Mouse (Mus musculus) liver, embryonic 16.5 days (tissue): ENCODE results near the gene Gm1604a. TPM values are rescaled to one million over a fixed set of nuclear protein-coding genes. Genes with fewer than 3 reads are reported as not detected.
"Not testable (repeated sequence)": the region's sequence is repeated elsewhere in the genome, so short reads cannot be mapped to it uniquely, and the experiment has no call there.

Experiments used
- ATAC-seq: fragments of 200-750 bp; cut with Nextera tagmentation; 2 replicates; pipeline ENCODE4 v1.8.0; 2017; ENCODE audit warnings: low read depth, mild to moderate bottlenecking, moderate number of reproducible peaks, moderate library complexity
- H3K27ac ChIP-seq: fragments of 300-500 bp; sonication (generic); 2 replicates; pipeline ENCODE4 v1.5.1; 2014; ENCODE audit warnings: mild to moderate bottlenecking, low read length
- H3K27me3 ChIP-seq: fragments of 300-500 bp; sonication (generic); 2 replicates; pipeline ENCODE4 v1.6.1; 2014; ENCODE audit warnings: low read depth, low read length, mixed read lengths; ENCODE audit not compliant: control insufficient read depth, insufficient read depth
- H3K36me3 ChIP-seq: fragments of 300-500 bp; sonication (generic); 2 replicates; pipeline ENCODE4 v1.6.1; 2014; ENCODE audit warnings: mild to moderate bottlenecking; ENCODE audit not compliant: control insufficient read depth, insufficient read depth
- H3K4me1 ChIP-seq: fragments of 300-500 bp; sonication (generic); 2 replicates; pipeline ENCODE4 v1.6.1; 2014; ENCODE audit warnings: low read depth, low read length, mixed read lengths; ENCODE audit not compliant: control insufficient read depth
- H3K4me2 ChIP-seq: fragments of 300-500 bp; sonication (generic); 2 replicates; pipeline ENCODE4 v1.6.1; 2014; ENCODE audit warnings: low read depth, low read length, mixed read lengths
- H3K4me3 ChIP-seq: fragments of 300-500 bp; sonication (generic); 2 replicates; pipeline ENCODE4 v1.5.1; 2014; ENCODE audit warnings: low read depth, mild to moderate bottlenecking, low read length
- H3K9ac ChIP-seq: fragments of 300-500 bp; sonication (generic); 2 replicates; pipeline ENCODE4 v1.6.1; 2014; ENCODE audit warnings: low read depth, low read length
- H3K9me3 ChIP-seq: fragments of 300-500 bp; sonication (generic); replicated peaks from 2 replicates; pipeline ENCODE4 v1.6.1; 2016; ENCODE audit warnings: low read length; ENCODE audit not compliant: control insufficient read depth
- WGBS: fragments of 180-500 bp; shearing (Covaris S2); extraction: QIAGEN DNeasy Blood & Tissue Kit; methylation state at CpG from one replicate; pipeline ENCODE4 v1.1.7; 2014; ENCODE audit not compliant: insufficient replicate concordance; 5-methylcytosine and 5-hydroxymethylcytosine counted together
- polyA plus RNA-seq: library from polyadenylated mRNA; unstranded; fragments of >200 nt; fragmentation: Nextera tagmentation; extraction: Ambion mirVana; gene quantifications from 2 replicates; pipeline ENCODE4 v1.2.1, GENCODE M21; 2015

Gene Gm1604a
- polyA plus RNA-seq: 0.12 and 0.27 TPM in 2 replicates

DNA sequence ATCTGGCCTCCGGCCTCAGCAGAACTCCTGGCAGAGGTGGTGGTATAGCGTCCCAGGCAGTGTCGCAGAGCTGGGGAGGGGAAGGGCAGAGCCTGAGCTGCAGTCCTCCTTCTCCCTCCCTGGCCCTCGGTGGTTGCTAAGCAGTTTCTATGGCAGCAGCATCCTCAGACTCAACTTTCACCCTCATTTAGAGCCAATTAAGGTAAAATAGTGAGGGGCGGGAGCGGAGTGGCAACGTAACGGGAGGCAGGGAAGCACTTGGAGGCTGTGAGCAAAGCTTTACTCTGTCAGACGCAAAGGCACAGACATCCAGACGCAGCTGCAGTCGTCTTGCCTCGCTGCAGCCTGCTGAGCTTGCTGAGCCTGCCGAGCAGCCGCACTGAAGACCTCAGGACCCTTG lies at the start of gene Gm1604a:
Gene Gm1604a (plus strand): TSS at position 312 of the 400 bp plus-strand sequence.
- H3K27me3 ChIP-seq, H3K4me1 ChIP-seq, H3K36me3 ChIP-seq, H3K27ac ChIP-seq, H3K4me3 ChIP-seq, ATAC-seq, H3K9me3 ChIP-seq, H3K9ac ChIP-seq, H3K4me2 ChIP-seq: not testable (repeated sequence)
- 34% methylated on average over 6 of the region's 14 CpGs for WGBS

DNA sequence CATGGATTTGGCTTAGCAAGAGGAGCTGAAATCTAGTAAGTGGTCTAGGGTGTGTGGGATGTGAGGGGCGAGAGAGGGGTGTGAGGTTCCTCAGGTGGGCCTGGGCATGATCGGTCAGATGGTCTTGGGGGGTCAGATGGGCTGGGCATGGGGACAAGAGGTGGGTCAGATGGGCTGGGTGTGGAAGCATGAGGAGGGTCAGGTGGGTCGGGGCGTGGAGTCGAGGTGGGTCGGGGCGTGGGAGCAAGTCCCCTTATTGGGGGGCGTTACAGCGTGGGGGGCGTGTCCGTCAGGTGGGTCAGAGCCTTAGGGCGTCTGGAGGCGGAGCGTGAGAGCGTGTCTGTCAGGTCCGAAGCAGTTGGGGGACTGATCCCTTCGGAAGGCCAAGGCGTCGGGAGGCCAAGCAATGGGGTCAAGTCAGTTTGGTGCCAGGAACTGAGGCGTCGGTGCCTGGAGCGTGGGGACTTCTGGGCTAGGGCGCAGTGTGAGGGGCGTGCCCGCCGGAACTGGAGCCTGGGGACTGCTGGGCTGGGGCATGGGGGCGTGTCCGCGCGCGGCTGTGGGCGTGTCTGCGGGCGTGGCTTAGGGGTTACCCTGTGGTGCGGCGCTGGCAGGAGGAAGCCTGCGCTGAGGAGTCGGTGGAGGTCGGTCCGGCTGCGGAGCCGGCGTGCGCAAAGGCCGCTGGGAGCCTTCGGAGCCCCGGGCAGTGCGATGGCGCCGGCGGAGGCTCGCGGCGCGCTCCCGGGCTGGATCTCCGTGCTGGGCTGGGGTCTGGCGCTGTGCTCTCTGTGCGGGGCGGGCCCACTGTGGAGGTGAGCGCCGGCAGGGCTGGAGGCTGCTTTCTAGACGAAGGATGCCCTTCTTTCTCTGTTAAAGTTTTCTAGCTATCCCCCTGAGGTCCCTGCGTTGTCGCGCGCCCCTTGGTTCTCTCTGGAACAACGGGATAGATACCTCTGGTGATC lies 46.8 kb upstream of the Gm1604a start, which contains the start of gene Gm49721:
Gene Gm49721 (plus strand): TSS at position 618 of the 962 bp plus-strand sequence.
- H3K36me3 ChIP-seq, H3K27ac ChIP-seq, H3K4me1 ChIP-seq, H3K27me3 ChIP-seq, H3K9me3 ChIP-seq: not testable (repeated sequence)
- peak; percentile 99 for ATAC-seq
- Histone ChIP-seq H3K9ac (peak within 1 kb of the TSS; percentile 62; the same call in 1 of the 2 replicates), H3K4me2 (peak within 1 kb of the TSS; percentile 70), H3K4me3 (peak within 1 kb of the TSS; percentile 65)
- under 1% methylated on average over 32 of the region's 68 CpGs for WGBS

DNA sequence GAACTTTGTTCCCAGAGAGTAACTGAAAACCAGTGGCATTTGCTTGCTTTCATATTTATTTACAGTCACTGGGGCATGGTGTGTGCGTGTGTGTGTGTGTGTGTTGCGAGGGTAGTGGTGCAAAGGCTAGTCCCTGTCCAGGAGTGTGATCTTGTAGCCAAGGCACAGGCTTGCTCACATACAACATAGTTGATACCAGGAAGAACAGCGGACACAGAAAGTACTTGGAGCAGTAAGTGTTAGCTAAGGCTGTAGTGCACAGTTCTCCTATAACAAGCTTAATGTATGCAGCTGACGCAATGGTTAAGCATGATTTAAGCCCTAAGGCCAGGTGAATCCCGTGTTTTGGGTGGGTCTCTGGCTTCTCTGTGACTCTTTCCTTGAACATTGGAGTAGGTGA lies 46.0 kb upstream of the Gm1604a start:
- peak; percentile 4; the same call in 1 of the 2 replicates for ATAC-seq
- H3K4me2 ChIP-seq: peak overlapping the region; percentile 70
- H3K4me1 ChIP-seq, H3K36me3 ChIP-seq, H3K27me3 ChIP-seq, H3K9me3 ChIP-seq, H3K9ac ChIP-seq, H3K27ac ChIP-seq: not testable (repeated sequence)
- WGBS: 4% methylated on average over 4 of the region's 5 CpGs
- H3K4me3 ChIP-seq: peak overlapping the region; percentile 65

DNA sequence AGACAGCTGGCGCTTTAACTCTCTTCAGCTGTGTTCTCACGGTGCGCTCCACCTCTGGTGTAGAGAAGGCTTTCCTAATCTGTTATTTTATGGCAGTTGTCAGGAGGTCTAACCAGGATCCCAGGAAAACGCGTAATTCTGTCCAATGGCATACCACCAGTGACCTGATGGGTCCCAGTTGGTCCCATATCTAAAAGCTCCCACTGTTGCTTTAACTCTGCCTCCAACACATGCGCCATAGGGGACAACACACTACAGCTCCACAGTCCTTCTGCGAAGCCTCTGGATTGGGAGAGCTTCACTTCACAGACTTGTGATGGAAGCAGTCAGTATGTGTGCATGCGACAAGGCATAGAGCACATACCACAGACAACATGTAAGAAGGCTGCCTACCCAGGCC lies 45.2 kb upstream of the Gm1604a start:
- not testable (repeated sequence) for ATAC-seq, H3K4me1 ChIP-seq, H3K27ac ChIP-seq, H3K4me3 ChIP-seq, H3K36me3 ChIP-seq, H3K9ac ChIP-seq, H3K4me2 ChIP-seq, H3K27me3 ChIP-seq, H3K9me3 ChIP-seq
- 90% methylated on average over 5 of the region's 8 CpGs for WGBS

DNA sequence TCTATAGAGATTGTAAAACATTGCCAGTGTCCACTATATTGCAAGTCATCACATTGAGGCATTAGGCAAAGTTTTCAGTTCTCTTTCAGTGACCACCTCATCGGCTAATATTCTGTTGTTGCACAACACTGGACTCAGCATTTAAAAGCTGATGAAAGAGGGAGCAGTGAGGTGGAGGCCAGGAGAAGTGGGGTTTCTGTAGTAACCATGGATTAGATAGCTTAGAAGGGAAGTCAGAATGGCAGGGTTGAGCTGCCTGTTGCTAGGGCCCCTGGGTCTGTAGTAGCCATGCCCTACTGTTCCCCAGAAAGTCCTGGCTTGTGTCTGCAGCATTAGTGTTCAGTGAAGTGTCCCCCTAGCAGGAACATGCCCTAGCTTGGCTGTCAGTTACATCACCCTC lies 39.2 kb upstream of the Gm1604a start:
- not testable (repeated sequence) for H3K27me3 ChIP-seq, ATAC-seq
- 69% methylated on average over 1 of the region's 1 CpGs for WGBS

DNA sequence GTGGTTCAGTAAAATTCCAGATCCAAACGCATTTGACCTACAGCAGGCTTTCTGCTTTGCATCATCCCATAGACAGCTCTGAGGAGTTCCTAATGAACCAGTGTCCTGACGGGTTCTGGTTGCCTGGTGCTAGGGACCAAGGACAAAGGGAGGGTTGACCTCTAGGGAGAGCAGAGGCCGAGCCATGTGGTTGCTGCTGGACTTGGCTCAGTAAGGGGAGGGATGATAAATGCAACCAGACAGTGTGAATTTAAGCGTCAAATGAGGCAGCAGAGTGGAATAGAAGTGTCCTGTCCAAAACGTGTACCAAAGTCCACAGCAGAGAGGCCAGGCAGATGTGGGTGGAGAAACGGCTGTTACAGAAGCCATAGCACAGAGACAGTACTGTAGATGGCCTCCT lies 29.9 kb upstream of the Gm1604a start:
- H3K27me3 ChIP-seq, H3K9me3 ChIP-seq, H3K27ac ChIP-seq, H3K36me3 ChIP-seq, H3K9ac ChIP-seq, H3K4me1 ChIP-seq, H3K4me2 ChIP-seq, H3K4me3 ChIP-seq: not testable (repeated sequence)
- no CpG with 5 or more reads among the region's 6 CpGs for WGBS
- ATAC-seq: peak; percentile 13; the same call in 1 of the 2 replicates

More for the DNA sequence above, 39.2 kb upstream of the Gm1604a start:
- H3K9me3 ChIP-seq, H3K4me2 ChIP-seq, H3K4me1 ChIP-seq, H3K9ac ChIP-seq, H3K4me3 ChIP-seq, H3K27ac ChIP-seq, H3K36me3 ChIP-seq: not testable (repeated sequence)

DNA sequence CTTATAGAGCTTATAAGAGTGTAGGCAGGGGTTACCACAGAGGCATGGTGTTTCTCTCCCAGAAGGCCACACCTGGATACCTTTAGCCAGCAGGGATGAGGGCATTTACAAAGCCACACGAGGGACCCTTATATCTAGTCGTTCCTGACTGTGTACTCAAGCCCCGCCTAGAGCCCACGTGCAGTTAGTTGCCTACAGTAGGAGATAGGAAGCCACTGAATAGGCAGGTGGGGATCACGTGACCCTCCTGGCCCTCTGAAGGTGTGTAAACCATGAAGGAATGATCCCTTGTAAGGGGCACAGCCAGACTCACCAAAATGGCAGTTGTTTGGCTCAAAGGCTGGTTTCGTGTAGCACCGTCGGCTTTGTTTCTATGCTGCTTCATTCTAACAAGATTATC lies 28.5 kb upstream of the Gm1604a start:
- WGBS: 73% methylated on average over 8 of the region's 8 CpGs
- not testable (repeated sequence) for ATAC-seq, H3K27ac ChIP-seq

DNA sequence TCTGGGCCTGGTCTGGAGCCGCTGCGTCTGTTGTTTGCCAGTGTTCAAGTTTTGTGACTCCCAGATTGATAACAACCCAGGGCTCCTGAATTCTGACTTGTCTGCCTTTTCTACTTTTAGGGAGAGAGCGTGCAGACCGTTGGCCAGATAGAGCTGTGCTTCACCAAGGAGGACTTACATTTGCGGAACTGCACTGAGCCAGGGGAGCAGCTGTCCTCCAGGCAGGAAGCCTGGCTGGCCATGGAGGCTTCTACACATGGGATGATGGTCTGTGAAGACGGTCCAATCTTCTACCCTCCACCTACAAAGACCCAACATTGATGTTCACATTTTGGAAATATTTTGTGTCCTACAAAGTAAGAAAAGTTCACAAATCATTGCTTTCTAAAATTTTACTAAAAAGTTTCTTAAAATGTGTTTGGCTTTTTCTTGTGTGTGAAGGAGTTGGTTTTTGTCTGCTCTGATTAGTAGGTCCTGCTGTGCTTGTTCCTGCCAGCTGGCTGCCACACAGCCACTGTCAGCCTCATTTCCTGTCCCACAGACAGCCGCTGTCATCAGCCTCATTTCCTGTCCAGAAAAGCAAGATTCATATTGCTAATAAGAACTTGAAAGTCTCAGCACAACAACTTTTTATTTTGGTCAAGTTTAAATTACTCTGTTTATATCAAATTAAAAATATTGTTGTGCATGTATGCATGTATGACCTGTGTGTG lies 27.4 kb upstream of the Gm1604a start:
- H3K9ac ChIP-seq, H3K9me3 ChIP-seq, H3K36me3 ChIP-seq, ATAC-seq, H3K4me1 ChIP-seq, H3K27ac ChIP-seq, H3K4me2 ChIP-seq, H3K27me3 ChIP-seq, H3K4me3 ChIP-seq: not testable (repeated sequence)
- no CpG with 5 or more reads among the region's 7 CpGs for WGBS

More for the DNA sequence above, 28.5 kb upstream of the Gm1604a start:
- H3K27me3 ChIP-seq, H3K4me2 ChIP-seq, H3K9ac ChIP-seq, H3K4me1 ChIP-seq, H3K36me3 ChIP-seq, H3K9me3 ChIP-seq, H3K4me3 ChIP-seq: not testable (repeated sequence)
